Mouse (Mus musculus): ENCODE results near the gene Vmn2r26. TPM values are rescaled to one million over a fixed set of nuclear protein-coding genes. Genes with fewer than 3 reads are reported as not detected.
"Not testable (repeated sequence)": the region's sequence is repeated elsewhere in the genome, so short reads cannot be mapped to it uniquely, and the experiment has no call there.

Vmn2r26 gene
- total RNA-seq (2018; cell fraction: chromatin; rRNA removed) = not detected
- not detected for total RNA-seq (2018; cell fraction: cytosol; rRNA removed)
- not detected for total RNA-seq (2018; cell fraction: nucleus; rRNA removed)
- polyA plus RNA-seq (2018) = not detected in 3 replicates

DNA sequence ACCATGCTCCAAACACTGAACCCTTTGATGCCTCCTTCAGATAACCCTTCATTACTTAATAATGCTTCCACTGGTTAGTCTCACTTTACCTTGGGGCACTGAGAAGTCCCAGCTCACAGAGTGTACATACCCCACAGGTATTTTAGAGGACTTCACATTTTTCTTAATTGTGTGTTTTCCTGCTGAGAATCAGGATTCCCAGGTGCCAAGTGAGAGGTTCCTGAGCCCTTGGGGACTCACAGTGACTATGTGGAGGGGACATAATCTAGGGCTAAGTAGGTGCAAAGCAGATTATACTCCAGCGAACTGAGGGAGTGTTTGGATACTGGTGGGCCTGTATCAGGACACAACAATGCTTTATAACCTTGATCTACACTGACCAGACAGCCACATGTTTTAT, at the start of gene Vmn2r26:
Vmn2r26 (plus strand) TSS at position 301 of the 400 bp plus-strand sequence.
- not testable (repeated sequence) for H3K4me3 ChIP-seq (ENCODE audit: inconsistent target); H3K36me3 ChIP-seq (ENCODE audit: inconsistent target); H3K79me2 ChIP-seq (ENCODE audit: inconsistent target); H3K27ac ChIP-seq
- 57% methylated on average over 1 of the region's 1 CpGs for WGBS (ENCODE audit: missing documents)

DNA sequence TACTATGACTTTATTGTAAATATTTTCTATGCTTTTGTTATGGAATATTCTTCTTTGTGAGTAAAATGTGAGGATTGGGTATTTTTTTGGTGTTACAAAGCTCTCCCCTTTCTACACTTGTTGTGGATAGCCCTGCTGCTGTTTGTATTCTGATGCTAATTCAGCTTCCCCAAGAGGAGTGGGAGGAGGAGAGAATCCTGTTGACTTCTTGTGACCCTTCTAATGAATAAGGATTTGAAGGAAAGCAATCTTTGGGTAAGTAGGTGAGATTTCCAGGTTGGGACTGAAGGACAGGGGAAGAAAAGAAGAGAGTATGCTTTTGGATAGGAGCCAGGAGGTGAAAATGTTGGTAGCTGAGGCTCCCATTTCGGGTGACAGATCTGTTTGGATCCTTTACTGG, 3.5 kb upstream of the Vmn2r26 start:
- H3K27ac ChIP-seq = no peak overlapping the region
- 60% methylated on average over 1 of the region's 1 CpGs for WGBS (ENCODE audit: missing documents)
- H3K79me2 ChIP-seq (ENCODE audit: inconsistent target) = no peaks in the 10 kb centered on the region
- no peaks in the 10 kb centered on the region for H3K36me3 ChIP-seq (ENCODE audit: inconsistent target)
- H3K4me3 ChIP-seq (ENCODE audit: inconsistent target) = no peak overlapping the region

- H3K4me3 ChIP-seq (ENCODE audit: inconsistent target) = no peak overlapping the region
- H3K79me2 ChIP-seq (ENCODE audit: inconsistent target) = no peaks in the 10 kb centered on the region
- H3K27ac ChIP-seq = peak overlapping the region; percentile 34
- H3K36me3 ChIP-seq (ENCODE audit: inconsistent target) = no peaks in the 10 kb centered on the region
Measured at GRCm38 (mm10) chr6:124048388-124048787, 24.0 kb downstream of the Vmn2r26 start.

DNA sequence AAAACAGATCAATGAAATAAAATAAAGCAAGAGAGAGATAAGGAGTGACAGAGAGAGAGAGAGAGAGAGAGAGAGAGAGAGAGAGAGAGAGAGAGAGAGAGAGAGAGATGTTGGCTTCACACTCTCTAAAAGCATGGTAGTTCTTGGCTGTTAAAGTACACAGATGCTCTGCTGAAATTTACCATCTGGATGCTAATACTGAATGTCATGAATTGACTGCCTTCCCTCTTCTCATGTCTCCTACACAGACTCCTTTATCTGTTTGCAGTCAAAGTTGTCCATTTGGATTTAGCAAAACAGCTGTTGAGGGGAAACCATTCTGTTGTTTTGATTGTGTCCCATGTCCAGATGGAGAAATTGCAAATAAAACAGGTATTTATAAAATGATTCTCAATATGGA, 29.2 kb downstream of the Vmn2r26 start:
- H3K36me3 ChIP-seq (ENCODE audit: inconsistent target); H3K4me3 ChIP-seq (ENCODE audit: inconsistent target); H3K27ac ChIP-seq; H3K79me2 ChIP-seq (ENCODE audit: inconsistent target): not testable (repeated sequence)

DNA sequence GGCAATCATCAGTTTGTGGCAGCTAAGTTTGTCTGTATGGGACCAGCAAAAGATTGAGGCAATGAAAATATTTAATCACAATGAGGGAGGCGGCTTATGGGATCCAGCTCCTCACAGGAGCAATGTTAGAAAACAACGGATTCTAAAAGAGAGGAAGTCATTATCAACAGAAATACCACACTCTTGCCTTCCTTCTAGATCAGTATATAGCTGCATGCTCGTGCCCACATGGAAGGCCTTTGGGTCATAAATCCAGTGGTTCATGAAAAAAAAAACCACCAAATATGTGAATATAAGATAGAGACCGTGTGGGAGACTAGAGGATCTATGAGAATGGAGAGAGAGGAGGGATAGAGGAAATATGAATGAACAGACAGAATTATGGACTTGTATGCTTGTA, 78.0 kb downstream of the Vmn2r26 start:
- 30% methylated on average over 4 of the region's 4 CpGs for WGBS (ENCODE audit: missing documents)
- no peak overlapping the region for H3K4me3 ChIP-seq (ENCODE audit: inconsistent target)
- no peaks in the 10 kb centered on the region for H3K79me2 ChIP-seq (ENCODE audit: inconsistent target)
- H3K36me3 ChIP-seq (ENCODE audit: inconsistent target) = no peaks in the 10 kb centered on the region
- H3K27ac ChIP-seq = no peak overlapping the region

Other genes starting within 250 kb of the Vmn2r26 start
- gene Vmn2r24, start 245.7 kb upstream of the Vmn2r26 start, polyA plus RNA-seq (2018) = not detected in 3 replicates
- not detected in 3 replicates for gene Vmn2r25, start 171.1 kb upstream of the Vmn2r26 start, polyA plus RNA-seq (2018)
- not detected in 3 replicates for gene Vmn2r27, start 207.3 kb downstream of the Vmn2r26 start, polyA plus RNA-seq (2018)